Comparison of ENCODE assay signal across 15 mouse cellular contexts in the genomic region with DNA sequence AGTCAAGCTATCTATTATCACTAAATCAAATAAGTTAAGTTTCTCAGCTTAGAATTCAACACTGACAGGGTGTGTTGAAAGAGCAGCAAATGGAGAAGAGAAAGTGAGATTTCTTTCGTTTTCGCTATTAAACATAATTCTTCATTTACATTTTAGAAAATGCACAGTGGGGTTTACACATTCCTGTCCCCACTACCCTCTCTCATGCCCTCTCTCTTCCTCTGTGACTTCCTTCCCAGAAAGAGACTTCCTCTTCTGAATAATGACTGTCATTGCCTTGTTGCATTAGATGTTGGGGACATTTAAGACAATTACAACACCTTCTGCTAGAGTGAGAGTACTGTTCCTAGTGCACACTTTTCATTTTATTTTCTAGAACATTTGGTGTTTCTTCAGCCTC. TPM values are rescaled to one million over a fixed set of nuclear protein-coding genes. Genes with fewer than 3 reads are reported as not detected.
"Had no signal": no experiment of that assay in that cellular context is flagged by ENCODE, and none has a peak within 500 bp of the region (broad histone marks: within the 10 kb centered on the region; RNA-seq: fewer than 3 reads in every experiment).

No protein-coding gene starts in this region.

- H3K4me2 ChIP-seq: midbrain, embryonic 12.5 days; neural tube, embryonic 15.5 days had no signal

- H3K9me3 ChIP-seq: limb, embryonic 10.5 days; neural tube, embryonic 15.5 days had no signal

- H3K4me1 ChIP-seq: limb, embryonic 10.5 days; midbrain, embryonic 12.5 days; neural tube, embryonic 15.5 days had no signal

- H3K9ac ChIP-seq: midbrain, embryonic 12.5 days; neural tube, embryonic 15.5 days had no signal

- H3K4me3 ChIP-seq: limb, embryonic 10.5 days; midbrain, embryonic 12.5 days; neural tube, embryonic 15.5 days had no signal

- H3K27me3 ChIP-seq: midbrain, embryonic 12.5 days; neural tube, embryonic 15.5 days had no signal

- ATAC-seq: inflammation-experienced regulatory T-cells, adult 6 months; intestine, postnatal 0 days; lung, postnatal 0 days; midbrain, embryonic 16.5 days had no signal

- H3K36me3 ChIP-seq: limb, embryonic 10.5 days; midbrain, embryonic 12.5 days; neural tube, embryonic 15.5 days had no signal

- DNase-seq: kidney, adult 8-10 months; kidney, postnatal 36 days; lung, adult 2 months; lung, postnatal 36 days; thymus, postnatal 36 days had no signal

- H3K27ac ChIP-seq: limb, embryonic 10.5 days; midbrain, embryonic 12.5 days; neural tube, embryonic 15.5 days had no signal

RNA-seq across cellular contexts. Expression of gene Klra2, which starts 22.4 kb away (rescaled TPM):
- total RNA-seq: megakaryocyte-erythroid progenitor cell, adult 5-6 weeks had no signal
- polyA plus RNA-seq: limb, embryonic 10.5 days; midbrain, embryonic 12.5 days; neural tube, embryonic 11.5 days; neural tube, embryonic 15.5 days; thymus, postnatal 0 days had no signal
